Comparison of ENCODE assay signal across 8 mouse cellular contexts in genomic region chr7:45395129-45395541, GRCm38 (mm10). TPM values are rescaled to one million over a fixed set of nuclear protein-coding genes. Genes with fewer than 3 reads are reported as not detected.
DNase-seq lines count a peak whose midpoint lies in the region.

No protein-coding gene starts in this region.

- peak; percentile 84 to 87 for DNase-seq in cerebellum, postnatal 10 days
- DNase-seq in cerebellum, postnatal 4 days (ENCODE audit: low spot score in 2 of 2), result no peak
- DNase-seq in right cerebral cortex, postnatal 10 days (ENCODE audit: low spot score in 2 of 2), result peak; percentile 78 to 85
- no peak for DNase-seq in right cerebral cortex, postnatal 25 days
- peak; percentile 85 for DNase-seq in forelimb bud, embryonic 11.5 days (ENCODE audit: low read depth, low spot score)
- no peak for DNase-seq in spleen, postnatal 10 days (ENCODE audit: low spot score in 2 of 2)
- DNase-seq in spleen, postnatal 4 days (ENCODE audit: low spot score in 2 of 2), result no peak

- peaks cover 18% of the 10 kb centered on the region; the same call in 1 of the 2 replicates for H3K36me3 ChIP-seq in macrophage (ENCODE audit: inconsistent target)

- peak overlapping the region; percentile 86 for H3K27ac ChIP-seq in macrophage

- WGBS in macrophage (ENCODE audit: missing documents), result under 1% methylated on average over 18 of the region's 20 CpGs

- H3K4me3 ChIP-seq in macrophage (ENCODE audit: inconsistent target), result peak overlapping the region; percentile 92

- H3K79me2 ChIP-seq in macrophage (ENCODE audit: inconsistent target), result peaks cover 52% of the 10 kb centered on the region

RNA-seq across cellular contexts. Expression of gene Snrnp70, which starts 0.4 kb away (rescaled TPM):
- 1,000 to 10,000 TPM in 4 of 26 experiments, 100 to 1,000 TPM in 22; 537 to 1,195 (median 719) TPM for total RNA-seq in macrophage (2018; cell fraction: chromatin; rRNA removed)
- 100 to 1,000 TPM in 14 of 26 experiments, 10 to 100 TPM in 12; 76.9 to 128 (median 101) TPM for total RNA-seq in macrophage (2018; cell fraction: cytosol; rRNA removed)
- 100 to 1,000 TPM; 203 to 597 (median 327) TPM for total RNA-seq in macrophage (2018; cell fraction: nucleus; rRNA removed)
- polyA plus RNA-seq in macrophage (2018), result 174 to 235 TPM (median 186 TPM) in 3 replicates

RNA-seq across cellular contexts. Expression of gene Kcna7, which starts 10.3 kb away (rescaled TPM):
- total RNA-seq in macrophage (2018; cell fraction: chromatin; rRNA removed), result under 1 TPM in 1 of 26 experiments, not detected in 25; 0.41 TPM
- under 1 TPM in 3 of 26 experiments, not detected in 23; 0.04 to 0.10 (median 0.09) TPM for total RNA-seq in macrophage (2018; cell fraction: cytosol; rRNA removed)
- under 1 TPM in 1 of 26 experiments, not detected in 25; 0.44 TPM for total RNA-seq in macrophage (2018; cell fraction: nucleus; rRNA removed)
- not detected in 3 replicates for polyA plus RNA-seq in macrophage (2018)

RNA-seq across cellular contexts. Expression of gene Ntf5, which starts 18.4 kb away (rescaled TPM):
- total RNA-seq in macrophage (2018; cell fraction: chromatin; rRNA removed), result not detected
- total RNA-seq in macrophage (2018; cell fraction: cytosol; rRNA removed), result not detected
- not detected for total RNA-seq in macrophage (2018; cell fraction: nucleus; rRNA removed)
- not detected in 3 replicates for polyA plus RNA-seq in macrophage (2018)

RNA-seq across cellular contexts. Expression of gene Lin7b, which starts 24.8 kb away (rescaled TPM):
- 1 to 10 TPM in 4 of 26 experiments, not detected in 22; 1.6 to 3.6 (median 2.6) TPM for total RNA-seq in macrophage (2018; cell fraction: chromatin; rRNA removed)
- under 1 TPM in 9 of 26 experiments, not detected in 17; 0.14 to 0.52 (median 0.29) TPM for total RNA-seq in macrophage (2018; cell fraction: cytosol; rRNA removed)
- 1 to 10 TPM in 5 of 26 experiments, not detected in 21; 2.0 to 5.2 (median 3.5) TPM for total RNA-seq in macrophage (2018; cell fraction: nucleus; rRNA removed)
- polyA plus RNA-seq in macrophage (2018), result 0.50 TPM in 1 of 3 replicates, not detected in the others

RNA-seq across cellular contexts. Expression of gene Lhb, which starts 25.5 kb away (rescaled TPM):
- total RNA-seq in macrophage (2018; cell fraction: chromatin; rRNA removed), result not detected
- not detected for total RNA-seq in macrophage (2018; cell fraction: cytosol; rRNA removed)
- total RNA-seq in macrophage (2018; cell fraction: nucleus; rRNA removed), result not detected
- polyA plus RNA-seq in macrophage (2018), result not detected in 3 replicates

Comparison
In these comparisons a context has a peak if more than half of its experiments do, and no peak if none do; other contexts are left out.
1. DNase-seq: peak in cerebellum, postnatal 10 days (2 of 2), right cerebral cortex, postnatal 10 days (2 of 2) and forelimb bud, embryonic 11.5 days (single experiment); none in cerebellum, postnatal 4 days (0 of 2), right cerebral cortex, postnatal 25 days (single experiment), spleen, postnatal 10 days (0 of 2) and spleen, postnatal 4 days (0 of 2).